Mouse (Mus musculus) kidney, embryonic 16.5 days (tissue): Measurements from ENCODE around the gene Ttc30a1. TPM values are rescaled to one million over a fixed set of nuclear protein-coding genes. Genes with fewer than 3 reads are reported as not detected.
"Not testable (repeated sequence)": the region's sequence is repeated elsewhere in the genome, so short reads cannot be mapped to it uniquely, and the experiment has no call there.

Experiments used
- ATAC-seq: fragments of 200-750 bp; cut with Nextera tagmentation; 2 replicates; pipeline ENCODE4 v1.8.0; 2017; ENCODE audit warnings: moderate TSS enrichment; ENCODE audit not compliant: low FRiP score, low TSS enrichment
- H3K27ac ChIP-seq: fragments of 300-500 bp; sonication (generic); 2 replicates; pipeline ENCODE4 v1.5.1; 2014; ENCODE audit warnings: low read length
- H3K27me3 ChIP-seq: fragments of 300-500 bp; sonication (generic); 2 replicates; pipeline ENCODE4 v1.6.1; 2014; ENCODE audit warnings: low read length, control low read depth, mixed read lengths; ENCODE audit not compliant: insufficient read depth
- H3K36me3 ChIP-seq: fragments of 300-500 bp; sonication (generic); 2 replicates; pipeline ENCODE4 v1.6.1; 2014; ENCODE audit warnings: low read length, control low read depth, mixed read lengths; ENCODE audit not compliant: insufficient read depth
- H3K4me1 ChIP-seq: fragments of 300-500 bp; sonication (generic); 2 replicates; pipeline ENCODE4 v1.6.1; 2014; ENCODE audit warnings: low read length, control low read depth, mixed read lengths; ENCODE audit not compliant: insufficient read depth
- H3K4me2 ChIP-seq: fragments of 300-500 bp; sonication (generic); replicated peaks from 2 replicates; pipeline ENCODE4 v1.6.1; 2014; ENCODE audit warnings: low read depth, low read length
- H3K4me3 ChIP-seq: fragments of 300-500 bp; sonication (generic); 2 replicates; pipeline ENCODE4 v1.5.1; 2014; ENCODE audit warnings: mild to moderate bottlenecking, low read length
- H3K9ac ChIP-seq: fragments of 300-500 bp; sonication (generic); replicated peaks from 2 replicates; pipeline ENCODE4 v1.6.1; 2014; ENCODE audit warnings: low read length
- H3K9me3 ChIP-seq: fragments of 300-500 bp; sonication (generic); 2 replicates; pipeline ENCODE4 v1.6.1; 2016; ENCODE audit warnings: low read length, control low read depth
- WGBS: fragments of 180-500 bp; shearing (Covaris S2); extraction: QIAGEN DNeasy Blood & Tissue Kit; methylation state at CpG from one replicate; pipeline ENCODE4 v1.1.7; 2014; 5-methylcytosine and 5-hydroxymethylcytosine counted together
- polyA plus RNA-seq: library from polyadenylated mRNA; unstranded; fragments of >200 nt; fragmentation: Nextera tagmentation; extraction: Ambion mirVana; gene quantifications from 2 replicates; pipeline ENCODE4 v1.2.1, GENCODE M21; 2015

Gene Ttc30a1
- 9.6 and 10.5 TPM in 2 replicates for polyA plus RNA-seq

DNA sequence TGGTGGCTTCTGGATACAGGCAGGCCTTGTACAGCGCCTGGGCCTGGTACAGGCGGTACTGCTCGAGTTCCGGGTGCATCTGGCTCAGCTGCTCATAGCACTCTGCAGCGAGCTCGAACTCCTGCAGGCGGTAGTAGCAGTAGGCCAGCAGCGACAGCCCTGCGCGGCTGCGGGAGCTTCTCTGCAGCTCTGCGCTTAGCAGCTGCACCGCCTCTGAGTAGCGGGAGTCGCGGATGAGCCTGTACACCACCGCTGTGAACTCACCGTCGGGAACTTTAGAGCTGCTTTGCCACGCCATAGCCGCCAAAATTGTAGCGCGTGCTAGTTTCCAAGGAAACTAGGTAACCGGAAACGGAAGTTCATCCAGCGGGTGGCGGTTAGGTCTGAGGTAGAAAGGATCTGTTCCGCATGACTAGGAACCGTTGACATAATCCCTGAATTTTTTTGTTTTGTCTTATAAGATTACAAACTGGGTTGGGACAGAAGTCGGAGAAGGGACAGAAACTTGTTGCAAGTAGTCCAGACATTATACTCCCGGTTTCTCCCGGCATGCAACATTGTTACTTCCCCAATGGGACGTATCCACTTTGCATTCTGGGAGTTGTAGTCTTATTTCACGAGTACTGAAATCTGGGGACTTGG lies at the start of gene Ttc30a1:
TSS of gene Ttc30a1 (minus strand) at position 528 of the 642 bp plus-strand sequence.
- Histone ChIP-seq H3K4me2 (peak within 1 kb of the TSS; percentile 61), H3K27ac (peak within 1 kb of the TSS; percentile 71; the same call in 1 of the 2 replicates), H3K9ac (peak within 1 kb of the TSS; percentile 68), H3K4me3 (peak within 1 kb of the TSS; percentile 59)
- ATAC-seq: peak; percentile 64
- not testable (repeated sequence) for H3K36me3 ChIP-seq, H3K9me3 ChIP-seq, H3K27me3 ChIP-seq, H3K4me1 ChIP-seq
- 3% methylated on average over 28 of the region's 34 CpGs for WGBS

DNA sequence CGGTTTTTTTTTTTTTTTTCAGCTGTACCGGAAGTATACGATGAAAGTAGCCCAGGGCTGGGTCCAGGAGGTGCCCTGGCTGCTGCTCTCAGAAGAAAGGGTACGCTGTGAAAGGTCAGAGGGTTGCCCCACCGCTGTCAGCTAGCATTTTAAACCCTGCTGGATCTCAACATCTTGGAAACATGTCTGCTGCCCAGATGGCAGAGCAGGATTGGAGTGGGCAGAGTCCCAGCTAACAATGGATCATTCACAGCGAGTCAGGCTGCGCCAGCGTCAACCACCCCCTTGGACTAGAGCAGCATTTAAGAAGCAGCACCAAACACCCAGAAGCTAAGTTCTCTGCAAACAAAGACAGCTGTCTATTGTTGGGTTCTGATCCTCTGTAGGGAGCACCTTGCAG lies 48.3 kb upstream of the Ttc30a1 start:
- peak overlapping the region; percentile 19; the same call in 1 of the 2 replicates for H3K4me3 ChIP-seq
- no peaks in the 10 kb centered on the region for H3K27me3 ChIP-seq
- peaks cover 22% of the 10 kb centered on the region for H3K4me1 ChIP-seq
- H3K27ac ChIP-seq: no peak overlapping the region
- H3K36me3 ChIP-seq: no peaks in the 10 kb centered on the region
- no peak for ATAC-seq
- H3K9me3 ChIP-seq: no peaks in the 10 kb centered on the region
- H3K9ac ChIP-seq: peak overlapping the region; percentile 35
- WGBS: 27% methylated on average over 8 of the region's 8 CpGs
- peak overlapping the region; percentile 51 for H3K4me2 ChIP-seq

DNA sequence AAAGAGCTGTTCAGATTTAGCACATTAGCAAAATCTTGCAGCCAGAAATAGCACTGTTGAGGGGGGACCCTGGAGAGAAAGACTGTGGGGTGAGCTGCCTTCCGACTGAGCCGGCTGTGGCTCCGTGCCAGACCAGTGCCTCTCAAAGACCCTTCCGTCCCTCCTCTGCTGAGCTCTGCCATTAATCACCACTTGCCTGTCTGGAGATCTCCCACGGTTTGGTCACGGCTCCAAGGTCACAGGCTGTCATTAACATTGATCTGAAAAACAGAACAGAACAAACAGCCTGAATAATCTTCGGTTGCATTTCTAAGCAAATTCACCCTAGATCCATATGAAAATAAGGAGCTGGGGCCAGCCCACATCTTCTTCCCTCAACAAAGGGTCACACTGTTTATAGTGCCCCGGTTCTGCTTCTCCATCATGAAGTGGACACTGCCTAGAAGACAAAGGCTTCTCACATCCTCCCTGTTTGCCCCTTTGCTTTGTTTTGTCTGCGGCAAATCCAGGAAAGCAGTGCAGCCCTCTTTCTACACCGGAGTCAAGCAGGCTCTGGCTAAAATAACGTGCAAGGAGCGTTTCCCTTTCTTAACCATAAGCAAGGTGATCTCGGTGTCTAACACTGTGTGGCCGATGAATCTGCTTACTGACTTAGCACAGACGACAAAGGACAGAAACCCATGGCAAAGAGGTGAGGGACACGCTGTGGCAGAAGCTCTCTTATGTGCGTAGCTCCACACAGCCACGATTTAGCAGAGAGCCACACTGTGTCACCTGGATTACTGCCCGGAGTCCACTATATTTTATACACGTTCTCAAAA lies 47.5 kb upstream of the Ttc30a1 start:
- H3K27me3 ChIP-seq: no peaks in the 10 kb centered on the region
- peak overlapping the region; percentile 19 for H3K4me3 ChIP-seq
- peak overlapping the region; percentile 51 for H3K4me2 ChIP-seq
- H3K9ac ChIP-seq: peak overlapping the region; percentile 40
- H3K4me1 ChIP-seq: peaks cover 22% of the 10 kb centered on the region
- no peaks in the 10 kb centered on the region for H3K36me3 ChIP-seq
- H3K9me3 ChIP-seq: no peaks in the 10 kb centered on the region
- WGBS: 10% methylated on average over 20 of the region's 20 CpGs
- H3K27ac ChIP-seq: peak overlapping the region; percentile 34
- ATAC-seq: peak; percentile 89

DNA sequence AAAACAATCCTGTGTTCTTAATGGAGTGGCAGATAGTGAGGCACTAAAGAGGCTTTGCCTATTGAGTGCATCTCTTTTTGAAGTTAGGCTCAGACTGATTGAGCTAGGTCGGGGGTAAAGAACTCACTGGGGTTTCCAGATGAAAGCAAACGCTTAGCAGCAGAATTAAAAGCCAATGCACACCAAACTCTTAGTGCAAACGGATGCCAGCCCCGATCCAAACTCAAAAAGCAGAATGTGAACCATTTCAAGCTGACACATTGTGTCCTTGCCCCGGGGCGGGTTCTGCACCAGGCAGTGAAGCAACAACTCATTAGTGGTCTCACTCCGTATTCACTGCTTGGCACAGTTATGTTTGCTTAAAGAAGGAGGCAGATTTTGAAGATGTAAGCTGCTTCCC lies 35.1 kb upstream of the Ttc30a1 start:
- no peak overlapping the region for H3K4me3 ChIP-seq
- H3K27ac ChIP-seq: no peak overlapping the region
- no peak overlapping the region for H3K9ac ChIP-seq
- WGBS: 18% methylated on average over 7 of the region's 7 CpGs
- no peaks in the 10 kb centered on the region for H3K36me3 ChIP-seq
- H3K9me3 ChIP-seq: no peaks in the 10 kb centered on the region
- no peak for ATAC-seq
- no peaks in the 10 kb centered on the region for H3K27me3 ChIP-seq
- peaks cover 3% of the 10 kb centered on the region; the same call in 1 of the 2 replicates for H3K4me1 ChIP-seq
- no peak overlapping the region for H3K4me2 ChIP-seq

DNA sequence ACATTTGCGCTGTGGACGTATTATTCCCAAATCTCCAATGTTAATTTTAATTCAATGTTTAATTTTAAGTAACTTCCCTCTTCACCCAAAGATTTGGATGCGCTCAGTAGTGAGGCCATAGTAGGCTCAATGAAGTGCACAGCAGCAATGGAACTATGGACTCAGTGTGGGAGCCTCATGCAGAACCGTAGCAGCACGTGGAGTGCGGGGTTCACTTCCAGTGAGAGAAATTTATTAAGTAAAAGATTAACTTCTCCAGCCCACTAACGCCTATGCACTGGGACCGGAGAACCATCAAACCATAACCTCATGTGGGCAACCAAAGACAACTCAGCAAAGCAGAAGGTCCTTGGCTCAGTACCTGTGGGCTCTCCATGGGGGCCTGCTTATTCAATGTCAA lies 34.4 kb upstream of the Ttc30a1 start:
- no peaks in the 10 kb centered on the region for H3K9me3 ChIP-seq
- no peaks in the 10 kb centered on the region for H3K27me3 ChIP-seq
- ATAC-seq: peak; percentile 91
- no peak overlapping the region for H3K4me3 ChIP-seq
- WGBS: 67% methylated on average over 8 of the region's 8 CpGs
- peaks cover 3% of the 10 kb centered on the region; the same call in 1 of the 2 replicates for H3K4me1 ChIP-seq
- H3K9ac ChIP-seq: no peak overlapping the region
- no peak overlapping the region for H3K4me2 ChIP-seq
- H3K36me3 ChIP-seq: no peaks in the 10 kb centered on the region
- no peak overlapping the region for H3K27ac ChIP-seq

DNA sequence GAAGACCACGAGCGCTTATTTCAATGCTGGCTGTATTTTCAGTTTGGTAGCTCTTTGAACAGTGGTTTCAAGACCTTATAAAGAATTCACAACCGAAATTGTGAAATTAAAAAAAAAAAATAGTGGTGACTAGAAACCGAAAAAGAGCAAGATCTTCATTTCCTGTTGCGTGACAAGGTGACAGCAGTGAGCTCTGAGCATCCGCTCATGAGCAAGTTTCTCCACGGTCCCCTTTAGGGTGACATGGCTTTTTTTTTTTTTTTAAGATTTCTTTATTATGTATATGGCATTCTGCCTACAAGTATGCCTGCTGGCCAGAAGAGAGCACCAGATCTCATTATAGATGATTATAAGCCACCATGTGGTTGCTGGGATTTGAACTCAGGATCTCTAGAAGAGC lies 33.7 kb upstream of the Ttc30a1 start:
- H3K9me3 ChIP-seq: no peaks in the 10 kb centered on the region
- H3K9ac ChIP-seq: no peak overlapping the region
- no peak overlapping the region for H3K27ac ChIP-seq
- H3K4me2 ChIP-seq: no peak overlapping the region
- 92% methylated on average over 7 of the region's 7 CpGs for WGBS
- ATAC-seq: no peak
- no peak overlapping the region for H3K4me3 ChIP-seq
- H3K4me1 ChIP-seq: peaks cover 3% of the 10 kb centered on the region; the same call in 1 of the 2 replicates
- H3K36me3 ChIP-seq: no peaks in the 10 kb centered on the region
- no peaks in the 10 kb centered on the region for H3K27me3 ChIP-seq

DNA sequence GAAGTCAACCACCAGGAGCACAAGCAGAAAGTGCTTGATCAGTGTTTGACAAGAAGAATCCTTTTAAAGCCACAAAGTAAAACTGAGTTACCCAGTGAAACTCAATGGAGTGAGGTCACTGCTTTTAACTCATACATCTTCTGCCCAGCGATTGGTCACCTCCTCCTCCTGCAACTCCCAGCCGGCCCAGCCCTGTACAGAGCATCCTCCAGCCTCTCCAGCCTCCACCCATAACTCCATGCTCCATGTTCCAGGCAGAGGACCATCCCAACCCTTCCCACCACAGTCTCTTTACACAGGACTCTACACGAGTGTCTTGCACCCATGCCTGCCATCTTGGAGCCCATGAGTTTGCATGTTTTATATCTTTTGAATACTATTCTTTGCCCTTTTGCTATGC lies 32.9 kb upstream of the Ttc30a1 start:
- Histone ChIP-seq H3K4me1 (peaks cover 3% of the 10 kb centered on the region; the same call in 1 of the 2 replicates), H3K36me3 (no peaks in the 10 kb centered on the region), H3K9me3 (no peaks in the 10 kb centered on the region), H3K27ac (no peak overlapping the region), H3K9ac (no peak overlapping the region), H3K4me2 (no peak overlapping the region), H3K27me3 (no peaks in the 10 kb centered on the region), H3K4me3 (no peak overlapping the region)
- 81% methylated on average over 3 of the region's 3 CpGs for WGBS
- ATAC-seq: peak; percentile 37; the same call in 1 of the 2 replicates

DNA sequence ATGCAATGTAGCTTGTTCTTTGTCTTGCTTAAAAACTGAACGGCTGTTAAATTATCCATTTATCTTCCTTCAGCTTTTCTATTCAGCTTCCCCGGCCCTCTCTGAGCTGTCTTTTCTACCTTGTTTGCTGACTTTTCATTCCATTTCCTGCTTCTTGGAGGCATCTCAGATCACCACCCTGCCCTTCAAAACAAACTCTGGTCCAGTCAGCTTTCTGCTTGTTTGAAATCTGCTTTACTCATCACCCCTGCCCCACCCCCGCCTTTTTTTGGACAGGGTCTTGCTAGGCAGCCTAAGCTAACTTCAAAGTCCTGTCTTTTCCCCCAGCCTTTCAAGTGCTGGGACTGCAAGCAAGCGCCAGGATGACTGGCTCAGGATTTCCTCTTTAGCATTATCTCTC lies 24.4 kb upstream of the Ttc30a1 start:
- Histone ChIP-seq H3K9ac (no peak overlapping the region), H3K36me3 (no peaks in the 10 kb centered on the region), H3K9me3 (no peaks in the 10 kb centered on the region), H3K27me3 (no peaks in the 10 kb centered on the region), H3K27ac (no peak overlapping the region), H3K4me3 (no peak overlapping the region), H3K4me1 (no peaks in the 10 kb centered on the region), H3K4me2 (no peak overlapping the region)
- no peak for ATAC-seq
- 20% methylated on average over 4 of the region's 4 CpGs for WGBS

DNA sequence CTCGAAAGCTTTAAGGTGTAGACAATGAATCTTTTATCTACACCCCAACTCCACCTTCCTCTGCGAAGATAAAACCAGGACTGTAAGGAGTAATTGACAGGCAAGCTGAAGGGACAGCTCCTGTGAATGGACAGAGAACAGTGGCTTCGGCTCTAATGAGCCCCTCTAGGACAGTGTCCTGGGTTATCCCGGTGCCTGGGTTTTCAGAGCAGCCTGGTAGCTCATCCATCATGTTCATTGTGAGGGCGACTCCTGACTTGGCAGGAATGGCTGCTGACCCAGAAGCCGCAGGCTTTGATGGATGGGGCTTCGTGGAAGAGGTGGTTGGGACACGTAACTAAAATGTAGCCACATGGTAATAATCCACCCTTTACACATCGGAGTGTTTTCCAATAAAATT lies 21.1 kb upstream of the Ttc30a1 start:
- H3K27ac ChIP-seq: no peak overlapping the region
- WGBS: 43% methylated on average over 9 of the region's 9 CpGs
- peaks cover 18% of the 10 kb centered on the region for H3K4me1 ChIP-seq
- no peaks in the 10 kb centered on the region for H3K27me3 ChIP-seq
- no peaks in the 10 kb centered on the region for H3K36me3 ChIP-seq
- no peak overlapping the region for H3K4me2 ChIP-seq
- no peak overlapping the region for H3K4me3 ChIP-seq
- no peak for ATAC-seq
- H3K9ac ChIP-seq: no peak overlapping the region
- no peaks in the 10 kb centered on the region for H3K9me3 ChIP-seq

DNA sequence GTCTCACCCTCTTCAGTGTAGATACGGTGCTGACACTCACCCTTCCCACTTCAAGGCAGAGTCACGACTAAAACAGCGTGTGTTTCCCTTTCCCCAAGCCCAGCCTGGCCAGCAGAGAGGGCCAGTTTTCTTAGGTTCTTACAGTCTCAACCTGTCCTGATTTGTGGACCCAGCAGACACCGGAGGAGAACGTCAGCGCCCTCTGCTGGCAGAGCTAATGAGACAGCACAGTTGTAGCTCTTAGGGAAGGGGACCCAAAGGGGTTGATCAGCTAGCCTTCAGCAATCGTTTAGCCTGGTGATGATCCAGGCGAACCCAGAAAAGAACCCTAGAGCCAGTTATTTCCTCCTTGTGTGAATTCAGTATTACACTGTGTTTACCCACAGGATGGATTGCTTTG lies 19.6 kb upstream of the Ttc30a1 start:
- no peaks in the 10 kb centered on the region for H3K27me3 ChIP-seq
- no peaks in the 10 kb centered on the region for H3K36me3 ChIP-seq
- H3K4me1 ChIP-seq: peaks cover 23% of the 10 kb centered on the region
- H3K4me3 ChIP-seq: no peak overlapping the region
- no peak overlapping the region for H3K9ac ChIP-seq
- no peak overlapping the region for H3K4me2 ChIP-seq
- H3K27ac ChIP-seq: no peak overlapping the region
- ATAC-seq: no peak
- H3K9me3 ChIP-seq: no peaks in the 10 kb centered on the region
- WGBS: 47% methylated on average over 8 of the region's 8 CpGs
